17 mouse cellular contexts compared by ENCODE assay signal in genomic region chr9:55478699-55479098, GRCm38 (mm10). TPM values are rescaled to one million over a fixed set of nuclear protein-coding genes. Genes with fewer than 3 reads are reported as not detected.
"Had no signal": no experiment of that assay in that cellular context is flagged by ENCODE, and none has a peak within 500 bp of the region (broad histone marks: within the 10 kb centered on the region; RNA-seq: fewer than 3 reads in every experiment).

No protein-coding gene starts in this region.

- H3K9ac ChIP-seq: neural tube, embryonic 13.5 days; neural tube, embryonic 15.5 days; stomach, embryonic 15.5 days had no signal

- H3K36me3 ChIP-seq: stomach, embryonic 15.5 days had no signal

- H3K27me3 ChIP-seq: neural tube, embryonic 13.5 days; neural tube, embryonic 15.5 days; stomach, embryonic 15.5 days had no signal

- H3K9me3 ChIP-seq: neural tube, embryonic 13.5 days; neural tube, embryonic 15.5 days; stomach, embryonic 15.5 days had no signal

- H3K4me1 ChIP-seq: neural tube, embryonic 13.5 days; neural tube, embryonic 15.5 days; stomach, embryonic 15.5 days had no signal

- H3K27ac ChIP-seq: neural tube, embryonic 13.5 days; neural tube, embryonic 15.5 days; stomach, embryonic 15.5 days; stomach, postnatal 0 days had no signal

- DNase-seq: retina, postnatal 1 day; right cerebral cortex, adult 18-20 months; right cerebral cortex, postnatal 14 days; right cerebral cortex, postnatal 25 days; right cerebral cortex, postnatal 4 days; spleen, adult 18-20 months; thymus, adult 18-20 months; thymus, adult 2 months; thymus, postnatal 14 days; thymus, postnatal 25 days; thymus, postnatal 36 days; thymus, postnatal 4 days had no signal

- H3K4me3 ChIP-seq: neural tube, embryonic 13.5 days; neural tube, embryonic 15.5 days; stomach, embryonic 15.5 days had no signal

RNA-seq across cellular contexts. Expression of gene Isl2, which starts 59.8 kb away (rescaled TPM):
- total RNA-seq: neutrophil, adult 5-6 weeks had no signal
